Mouse (Mus musculus): ENCODE data around the gene Zfp169. TPM values are rescaled to one million over a fixed set of nuclear protein-coding genes. Genes with fewer than 3 reads are reported as not detected.
A peak's percentile ranks its signal among the peaks of the same experiment; 100 is the strongest.

Gene Zfp169
- total and polyA plus RNA-seq, 2 experiments from 2014 or later, result 1.0 to 4.3 TPM

DNA sequence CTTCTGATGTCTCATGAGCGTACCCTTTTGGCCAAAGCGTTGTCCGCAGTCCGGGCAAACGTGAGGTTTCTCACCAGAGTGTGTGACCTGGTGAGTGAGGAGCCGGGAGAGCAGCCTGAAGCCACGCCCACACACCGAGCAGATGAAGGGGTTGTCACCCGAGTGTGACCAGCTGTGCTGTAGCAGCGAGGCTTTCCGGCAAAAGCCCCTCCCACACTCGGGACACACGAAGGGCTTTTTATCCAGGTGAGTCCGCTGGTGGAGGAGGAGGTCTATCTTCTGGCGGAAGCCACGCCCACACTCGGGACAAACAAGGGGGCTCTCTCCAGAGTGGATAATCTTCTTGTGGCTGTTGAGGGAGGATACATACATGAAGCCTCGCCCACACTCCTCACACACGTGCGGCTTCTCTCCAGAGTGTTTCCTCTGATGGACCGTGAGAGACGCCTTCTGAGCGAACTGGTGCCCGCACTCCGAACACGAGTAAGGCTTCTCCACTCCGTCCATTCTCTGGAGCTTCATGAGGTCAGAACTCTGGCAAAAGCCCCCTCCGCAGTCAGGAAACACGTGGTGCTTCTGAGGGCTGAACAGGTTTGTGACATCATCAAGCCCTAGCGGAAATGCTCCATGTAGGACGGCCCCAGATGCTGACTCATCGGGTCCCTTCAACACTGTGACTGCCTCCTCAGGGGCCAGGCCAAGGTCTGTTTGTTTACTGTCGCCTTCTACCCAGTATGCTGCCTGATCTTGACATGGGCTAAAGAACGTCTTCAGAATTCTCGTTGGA is 22.7 kb downstream of the Zfp169 start:
- Histone ChIP-seq H3K9ac (replicated peaks; ENCODE audit: low read depth, low read length) (no peak overlapping the region), H3K27ac (ENCODE audit: low read depth) (no peak overlapping the region), H3K9me3 (replicated peaks; ENCODE audit: control insufficient read depth, low read length) (no peaks in the 10 kb centered on the region), H3K27me3 (ENCODE audit: control insufficient read depth, insufficient read depth, low read length) (no peaks in the 10 kb centered on the region), H3K4me3 (ENCODE audit: low read depth, low read length) (no peak overlapping the region), H3K4me2 (ENCODE audit: low read depth, low read length) (no peak overlapping the region), H3K4me1 (ENCODE audit: control insufficient read depth, insufficient read depth) (peaks cover 10% of the 10 kb centered on the region), H3K36me3 (replicated peaks; ENCODE audit: control insufficient read depth, insufficient read depth, low read length) (peaks cover 39% of the 10 kb centered on the region)
- no peak for TF ChIP-seq EP300 (IDR thresholded peaks at IDR 0.05; ENCODE audit: low read depth)
- TF ChIP-seq CTCF (IDR thresholded peaks at IDR 0.05; ENCODE audit: low read depth), result no peak
- ATAC-seq (ENCODE audit: insufficient read depth, low read depth) (no peak), DNase-seq (ENCODE audit: low spot score) (no peak)
- WGBS, result 87% methylated on average over 35 of the region's 35 CpGs

DNA sequence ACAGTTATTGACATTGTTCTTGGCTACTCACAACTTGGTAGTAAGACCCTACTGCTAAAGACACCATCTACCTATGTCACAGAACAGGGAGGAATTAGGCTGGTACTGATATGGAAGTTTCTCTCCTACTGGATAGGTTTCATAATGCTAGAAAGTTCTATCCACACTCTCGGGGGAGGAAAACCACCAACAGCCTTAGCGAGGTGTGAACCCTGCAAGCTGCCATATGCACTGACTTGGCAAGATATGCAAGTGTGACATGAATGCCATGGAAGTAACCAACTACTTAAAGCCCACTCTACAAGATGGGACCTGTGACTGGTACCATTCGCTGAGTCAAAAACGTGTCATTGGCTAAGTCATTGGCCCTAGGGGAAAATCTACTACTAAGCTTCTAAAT is 29.6 kb downstream of the Zfp169 start:
- no peaks in the 10 kb centered on the region for H3K4me1 ChIP-seq (ENCODE audit: control insufficient read depth, insufficient read depth)
- DNase-seq (ENCODE audit: low spot score) (no peak), ATAC-seq (ENCODE audit: insufficient read depth, low read depth) (no peak)
- TF ChIP-seq EP300 (IDR thresholded peaks at IDR 0.05; ENCODE audit: low read depth) (no peak), CTCF (IDR thresholded peaks at IDR 0.05; ENCODE audit: low read depth) (no peak)
- H3K4me3 ChIP-seq (ENCODE audit: low read depth, low read length), result no peak overlapping the region
- 84% methylated on average over 4 of the region's 4 CpGs for WGBS
- H3K27me3 ChIP-seq (ENCODE audit: control insufficient read depth, insufficient read depth, low read length), result no peaks in the 10 kb centered on the region
- H3K36me3 ChIP-seq (replicated peaks; ENCODE audit: control insufficient read depth, insufficient read depth, low read length), result peaks cover 17% of the 10 kb centered on the region
- no peaks in the 10 kb centered on the region for H3K9me3 ChIP-seq (replicated peaks; ENCODE audit: control insufficient read depth, low read length)
- no peak overlapping the region for H3K9ac ChIP-seq (replicated peaks; ENCODE audit: low read depth, low read length)
- no peak overlapping the region for H3K27ac ChIP-seq (ENCODE audit: low read depth)
- no peak overlapping the region for H3K4me2 ChIP-seq (ENCODE audit: low read depth, low read length)

DNA sequence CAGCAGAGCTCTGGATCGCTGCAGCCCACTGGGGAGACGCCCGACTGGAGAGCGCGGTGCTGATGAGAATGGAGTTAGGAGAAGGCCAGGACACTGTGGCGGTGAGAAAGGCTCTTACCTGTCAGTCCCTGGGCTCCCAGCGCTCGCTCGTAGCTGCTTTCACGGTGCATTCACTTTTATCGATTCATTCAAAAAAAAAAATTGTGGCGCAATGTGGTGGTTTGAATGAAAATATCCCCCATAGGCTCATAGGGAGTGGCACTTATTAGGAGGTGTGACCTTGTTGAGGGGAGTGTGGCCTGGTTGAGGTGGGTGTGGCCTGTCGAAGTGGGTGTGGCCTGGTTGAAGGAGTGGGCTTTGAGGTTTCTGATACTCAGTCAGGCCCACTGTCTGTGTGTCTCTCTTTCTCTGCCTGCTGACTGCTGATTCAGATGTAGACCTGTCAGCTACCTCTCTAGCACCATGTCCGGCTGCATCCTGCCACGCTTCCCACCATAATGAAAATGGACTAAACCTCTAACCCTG is 44.5 kb downstream of the Zfp169 start:
- Histone ChIP-seq H3K9me3 (replicated peaks; ENCODE audit: control insufficient read depth, low read length) (no peaks in the 10 kb centered on the region), H3K4me3 (ENCODE audit: low read depth, low read length) (no peak overlapping the region), H3K27me3 (ENCODE audit: control insufficient read depth, insufficient read depth, low read length) (no peaks in the 10 kb centered on the region), H3K36me3 (replicated peaks; ENCODE audit: control insufficient read depth, insufficient read depth, low read length) (no peaks in the 10 kb centered on the region), H3K4me1 (ENCODE audit: control insufficient read depth, insufficient read depth) (no peaks in the 10 kb centered on the region), H3K9ac (replicated peaks; ENCODE audit: low read depth, low read length) (no peak overlapping the region), H3K27ac (ENCODE audit: low read depth) (no peak overlapping the region), H3K4me2 (ENCODE audit: low read depth, low read length) (no peak overlapping the region)
- DNase-seq (ENCODE audit: low spot score), result no peak
- TF ChIP-seq CTCF (IDR thresholded peaks at IDR 0.05; ENCODE audit: low read depth) (no peak), EP300 (IDR thresholded peaks at IDR 0.05; ENCODE audit: low read depth) (no peak)
- 59% methylated on average over 15 of the region's 15 CpGs for WGBS
- ATAC-seq (ENCODE audit: insufficient read depth, low read depth), result no peak

DNA sequence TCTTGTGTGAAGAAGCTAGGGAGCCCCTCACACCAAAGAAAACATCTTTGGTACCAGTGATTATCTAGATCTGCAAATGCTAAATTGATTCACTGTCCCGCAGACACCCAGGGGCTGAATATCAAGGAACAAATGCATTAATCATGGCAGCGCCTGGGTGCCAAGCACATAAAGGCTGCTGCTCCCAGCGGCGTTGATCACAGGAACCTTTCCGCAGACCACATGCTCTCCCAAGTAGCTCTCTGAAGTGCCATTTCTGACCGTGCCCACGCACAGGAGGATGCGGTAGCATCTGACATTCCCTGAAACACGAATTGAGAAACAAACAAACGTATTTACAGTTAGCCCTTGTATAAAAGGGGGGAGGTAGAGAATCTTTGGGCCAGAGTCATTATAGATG is 47.1 kb downstream of the Zfp169 start:
- H3K36me3 ChIP-seq (replicated peaks; ENCODE audit: control insufficient read depth, insufficient read depth, low read length), result no peaks in the 10 kb centered on the region
- H3K9ac ChIP-seq (replicated peaks; ENCODE audit: low read depth, low read length), result no peak overlapping the region
- no peaks in the 10 kb centered on the region for H3K27me3 ChIP-seq (ENCODE audit: control insufficient read depth, insufficient read depth, low read length)
- no peaks in the 10 kb centered on the region for H3K9me3 ChIP-seq (replicated peaks; ENCODE audit: control insufficient read depth, low read length)
- TF ChIP-seq CTCF (IDR thresholded peaks at IDR 0.05; ENCODE audit: low read depth) (no peak), EP300 (IDR thresholded peaks at IDR 0.05; ENCODE audit: low read depth) (no peak)
- H3K4me2 ChIP-seq (ENCODE audit: low read depth, low read length), result no peak overlapping the region
- no peaks in the 10 kb centered on the region for H3K4me1 ChIP-seq (ENCODE audit: control insufficient read depth, insufficient read depth)
- DNase-seq (ENCODE audit: low spot score) (no peak), ATAC-seq (ENCODE audit: insufficient read depth, low read depth) (no peak)
- no peak overlapping the region for H3K27ac ChIP-seq (ENCODE audit: low read depth)
- 57% methylated on average over 10 of the region's 10 CpGs for WGBS
- H3K4me3 ChIP-seq (ENCODE audit: low read depth, low read length), result no peak overlapping the region

DNA sequence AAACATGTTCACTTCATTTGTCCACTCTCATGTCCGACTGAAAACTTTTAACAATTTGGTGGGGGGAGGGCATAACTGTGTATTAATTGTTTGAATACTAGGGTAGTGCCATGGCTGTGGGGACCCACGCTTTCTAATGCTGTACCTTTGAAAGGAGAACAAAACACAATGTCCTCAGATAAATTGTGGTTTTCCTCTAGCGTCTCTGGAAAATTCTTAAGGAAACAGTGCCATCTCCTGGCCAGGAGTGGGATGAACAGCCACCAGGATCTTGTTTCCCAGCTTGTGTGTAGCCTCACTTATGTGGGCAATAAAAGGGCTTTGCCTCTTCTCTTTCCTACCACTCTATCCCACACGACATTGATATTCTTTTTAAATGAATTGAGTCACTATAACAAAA is 49.1 kb downstream of the Zfp169 start:
- Histone ChIP-seq H3K9ac (replicated peaks; ENCODE audit: low read depth, low read length) (no peak overlapping the region), H3K4me2 (ENCODE audit: low read depth, low read length) (no peak overlapping the region), H3K27me3 (ENCODE audit: control insufficient read depth, insufficient read depth, low read length) (no peaks in the 10 kb centered on the region), H3K27ac (ENCODE audit: low read depth) (no peak overlapping the region), H3K36me3 (replicated peaks; ENCODE audit: control insufficient read depth, insufficient read depth, low read length) (no peaks in the 10 kb centered on the region), H3K9me3 (replicated peaks; ENCODE audit: control insufficient read depth, low read length) (no peaks in the 10 kb centered on the region), H3K4me3 (ENCODE audit: low read depth, low read length) (no peak overlapping the region), H3K4me1 (ENCODE audit: control insufficient read depth, insufficient read depth) (no peaks in the 10 kb centered on the region)
- 18% methylated on average over 4 of the region's 4 CpGs for WGBS
- DNase-seq (ENCODE audit: low spot score), result peak; percentile 74
- TF ChIP-seq CTCF (IDR thresholded peaks at IDR 0.05; ENCODE audit: low read depth), result peak; percentile 88
- TF ChIP-seq EP300 (IDR thresholded peaks at IDR 0.05; ENCODE audit: low read depth), result no peak
- ATAC-seq (ENCODE audit: insufficient read depth, low read depth), result no peak
